Comparison of ENCODE assay signal across 19 mouse cellular contexts in genomic region chr9:51185386-51185785, GRCm38 (mm10). TPM values are rescaled to one million over a fixed set of nuclear protein-coding genes. Genes with fewer than 3 reads are reported as not detected.
A peak's percentile ranks its signal among the peaks of the same experiment; 100 is the strongest.
DNase-seq lines count a peak whose midpoint lies in the region; ATAC-seq lines count a peak whose summit lies in the region.
"Had no signal": no experiment of that assay in that cellular context is flagged by ENCODE, and none has a peak within 500 bp of the region (broad histone marks: within the 10 kb centered on the region; RNA-seq: fewer than 3 reads in every experiment).

No protein-coding gene starts in this region.

- no peak for ATAC-seq in CD4-positive, CD25-positive, alpha-beta regulatory T cell, adult 4 months
- ATAC-seq: intestine, postnatal 0 days; liver, embryonic 12.5 days had no signal

- peak; percentile 34 for DNase-seq in CD4-positive, CD25-positive, alpha-beta regulatory T cell, adult 2 months (ENCODE audit: low read depth, low spot score)
- DNase-seq in right cerebral cortex, adult 2 months (ENCODE audit: low spot score in 2 of 2), result peak; percentile 62 to 73
- no peak for DNase-seq in right cerebral cortex, postnatal 14 days
- DNase-seq in naive thymus-derived CD4-positive, alpha-beta T cell, adult 2 months (ENCODE audit: low read depth), result peak; percentile 46
- peak; percentile 32 for DNase-seq in thymus, postnatal 4 days
- no peak for DNase-seq in adrenal gland, adult 2 months
- DNase-seq in adrenal gland, adult 18-20 months (ENCODE audit: low spot score in 2 of 2), result no peak
- DNase-seq: cerebellum, adult 18-20 months; heart, adult 11 months; kidney, postnatal 10 days; midbrain, embryonic 14.5 days had no signal

RNA-seq across cellular contexts. Expression of gene Gm32742, which starts 20.1 kb away (rescaled TPM):
- under 1 TPM in 1 of 2 experiments, not detected in 1; 0.13 TPM for polyA plus RNA-seq in CD4-positive, CD25-positive, alpha-beta regulatory T cell, adult 4 months (2017; shearing (Covaris generic))
- not detected for total RNA-seq in adrenal gland, adult 2 months (2021)
- not detected in 2 replicates for polyA plus RNA-seq in adrenal gland, adult 2 months (2012; rRNA removed)
- not detected for total RNA-seq in adrenal gland, adult 18-20 months (2021)
- total RNA-seq: gastrocnemius, adult 18-20 months had no signal
- polyA plus RNA-seq: forebrain, embryonic 10.5 days; intestine, postnatal 0 days; limb, embryonic 10.5 days had no signal

RNA-seq across cellular contexts. Expression of gene Pou2af1, which starts 28.1 kb away (rescaled TPM):
- 1 to 10 TPM; 2.1 to 9.5 TPM for polyA plus RNA-seq in CD4-positive, CD25-positive, alpha-beta regulatory T cell, adult 4 months (2017; shearing (Covaris generic))
- under 1 TPM; 0.32 to 0.48 TPM for total RNA-seq in adrenal gland, adult 2 months (2021)
- 0.41 and 0.45 TPM in 2 replicates for polyA plus RNA-seq in adrenal gland, adult 2 months (2012; rRNA removed)
- total RNA-seq in adrenal gland, adult 18-20 months (2021), result under 1 TPM; 0.20 to 0.35 TPM
- polyA plus RNA-seq: embryonic facial prominence, embryonic 14.5 days; forebrain, embryonic 10.5 days; limb, embryonic 10.5 days; neural tube, embryonic 12.5 days had no signal

Comparison
In these comparisons a context has a peak if more than half of its experiments do, and no peak if none do; other contexts are left out.
1. DNase-seq: peak in CD4-positive, CD25-positive, alpha-beta regulatory T cell, adult 2 months (single experiment), right cerebral cortex, adult 2 months (2 of 2), naive thymus-derived CD4-positive, alpha-beta T cell, adult 2 months (single experiment) and thymus, postnatal 4 days (single experiment); none in right cerebral cortex, postnatal 14 days (single experiment), adrenal gland, adult 2 months (single experiment) and adrenal gland, adult 18-20 months (0 of 2).